Mouse (Mus musculus) left cerebral cortex, adult 2 months (tissue): ENCODE results near the gene Hdac4. TPM values are rescaled to one million over a fixed set of nuclear protein-coding genes. Genes with fewer than 3 reads are reported as not detected.

Source experiments
- DNase-seq, 2 experiments: peaks; one replicate each; pipeline ENCODE4 v3.0.0; 2021 to 2022; ENCODE audit warnings: low spot score in 2 of 2, mixed read lengths in 1 of 2; ENCODE audit errors: extremely low spot score in 1 of 2
- H3K27ac ChIP-seq: fragments of 200-600 bp; 2 replicates; pipeline ENCODE4 v1.8.1; 2022
- H3K4me3 ChIP-seq: fragments of 200-600 bp; 2 replicates; pipeline ENCODE4 v1.8.1; 2022
- CTCF ChIP-seq: fragments of 200-600 bp; IDR thresholded peaks from 2 replicates; pipeline ENCODE4 v1.8.1; 2022; ENCODE audit warnings: antibody characterized with exemption, mild to moderate bottlenecking, moderate library complexity
- intact Hi-C: fragments of 180-260 bp; cut with DNase I; formaldehyde crosslinking; loops from one replicate; pipeline ENCODE4 v1.15.1; 2025
- total RNA-seq, 2 experiments: library from RNA; stranded (reverse); gene quantifications; 2 replicates each; pipeline ENCODE4 v1.2.3; 2021

Gene Hdac4
- total RNA-seq, 2 experiments from 2014 or later = 121 to 123 TPM

DNA sequence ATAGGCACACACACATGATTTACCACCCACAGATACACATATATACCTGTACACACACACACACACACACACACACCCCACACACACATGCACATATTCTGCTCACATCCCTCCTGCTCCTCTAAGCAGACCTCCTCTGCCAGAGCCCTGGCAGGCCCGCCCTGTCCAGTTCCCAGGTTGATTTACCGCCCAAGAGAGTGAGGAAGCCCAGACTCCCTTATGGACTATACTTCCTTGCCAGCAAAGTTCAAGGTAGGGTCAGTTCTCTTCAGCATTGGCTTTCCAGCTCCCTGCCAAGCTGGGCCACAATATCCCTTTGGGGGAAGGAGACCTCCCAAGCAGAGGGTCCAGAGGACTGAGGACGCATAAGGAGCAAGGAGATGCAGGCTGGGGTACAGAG, 280.9 kb downstream of the Hdac4 start:
- no peak for TF ChIP-seq CTCF
- intact Hi-C loops = no loop called here
- no peak for DNase-seq

DNA sequence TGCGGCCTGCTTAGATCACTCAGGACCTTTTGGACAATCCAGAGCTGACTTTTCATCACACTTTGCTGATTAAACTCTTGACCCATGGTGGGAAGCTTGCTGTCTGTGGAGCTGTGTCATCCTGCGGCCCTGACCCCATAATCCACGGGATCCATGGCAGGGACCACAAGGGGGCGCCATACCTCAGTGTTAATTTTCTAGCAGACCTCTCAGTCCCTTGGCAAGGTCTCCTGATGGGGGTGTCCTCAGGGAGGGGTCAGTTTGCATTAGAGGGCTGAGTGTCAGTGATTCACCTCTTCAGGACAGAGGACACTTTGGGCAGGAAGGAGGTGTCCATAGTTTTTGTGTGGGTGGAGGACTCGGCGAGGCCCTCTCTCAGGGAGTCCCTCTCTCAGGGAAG, 281.6 kb downstream of the Hdac4 start:
- no peak overlapping the region for H3K4me3 ChIP-seq
- intact Hi-C loops = loop anchor here (1.0 kb wide), 1 partner anchor 540 kb away; no protein-coding TSS in a partner anchor
- TF ChIP-seq CTCF = peak; percentile 71
- DNase-seq = no peak
- no peak overlapping the region for H3K27ac ChIP-seq

More for the DNA sequence above, 280.9 kb downstream of the Hdac4 start:
- H3K4me3 ChIP-seq = no peak overlapping the region
- H3K27ac ChIP-seq = no peak overlapping the region

DNA sequence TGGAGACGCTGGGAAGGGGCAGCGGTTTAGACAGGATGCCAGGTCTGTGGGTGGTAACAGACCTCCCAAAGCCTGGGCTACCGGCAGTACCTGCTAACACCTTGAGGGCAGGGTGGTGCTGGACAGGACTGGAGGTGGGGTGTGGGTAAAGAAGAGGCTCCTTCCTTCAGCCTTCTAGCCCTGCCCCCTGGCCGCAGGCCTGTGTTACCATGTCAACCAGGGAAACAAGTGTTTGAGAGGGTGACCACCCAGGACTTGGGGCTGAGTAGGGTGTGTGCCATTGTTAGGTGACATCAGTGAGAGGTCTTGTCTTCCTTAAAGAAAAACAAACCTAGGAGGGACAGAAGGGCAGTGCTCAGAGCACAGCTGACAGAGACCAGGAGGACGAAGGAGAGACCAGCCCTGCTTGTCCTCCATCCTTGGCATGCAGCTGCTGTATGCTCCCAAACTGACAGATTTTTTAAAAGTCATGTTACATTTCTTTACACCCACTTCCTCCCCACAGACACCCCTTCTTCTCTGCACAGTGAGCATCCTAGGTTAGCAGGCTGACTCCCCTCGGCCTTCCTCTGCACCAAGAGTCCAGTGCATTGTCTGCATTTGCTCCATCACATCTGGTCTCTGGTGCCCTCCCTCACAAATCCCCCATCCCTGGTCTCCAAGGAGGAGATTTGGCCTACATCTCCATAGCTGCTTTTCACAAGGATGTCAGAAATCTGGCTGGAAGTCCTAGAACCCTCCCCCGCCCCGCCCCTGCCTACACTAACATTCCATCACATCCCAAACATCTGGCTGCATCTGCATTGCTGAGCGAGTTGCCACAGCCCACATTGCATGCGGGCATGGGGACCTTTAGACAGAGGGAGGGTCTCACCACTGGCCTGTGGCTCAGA, 283.0 kb downstream of the Hdac4 start:
- no peak for TF ChIP-seq CTCF
- Histone ChIP-seq H3K27ac (peak overlapping the region; percentile 66), H3K4me3 (no peak overlapping the region)
- no peak for DNase-seq
- intact Hi-C loops = loop anchor here (1.0 kb wide), 1 partner anchor 542 kb away; no protein-coding TSS in a partner anchor

DNA sequence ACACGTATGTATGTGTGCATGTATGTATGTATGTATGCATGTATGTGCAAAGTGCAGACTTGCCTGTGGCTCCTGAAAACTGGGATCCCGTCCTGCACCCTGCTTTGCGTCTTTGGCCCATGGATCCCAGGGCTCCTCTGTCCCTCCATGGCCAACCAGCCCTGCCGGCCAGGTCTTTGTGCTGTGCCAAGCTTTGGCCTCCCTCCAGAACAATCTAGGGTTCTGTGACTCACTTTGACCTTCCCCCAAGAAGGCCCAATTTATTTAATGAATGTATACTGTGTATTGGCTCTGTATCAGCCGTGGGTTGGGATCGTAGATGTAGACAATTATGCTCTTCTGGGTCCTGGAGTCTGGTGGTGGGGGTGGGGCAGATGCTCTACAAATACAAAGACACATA, 290.2 kb downstream of the Hdac4 start:
- intact Hi-C loops = no loop called here
- Histone ChIP-seq H3K4me3 (no peak overlapping the region), H3K27ac (no peak overlapping the region)
- TF ChIP-seq CTCF = no peak
- no peak for DNase-seq

DNA sequence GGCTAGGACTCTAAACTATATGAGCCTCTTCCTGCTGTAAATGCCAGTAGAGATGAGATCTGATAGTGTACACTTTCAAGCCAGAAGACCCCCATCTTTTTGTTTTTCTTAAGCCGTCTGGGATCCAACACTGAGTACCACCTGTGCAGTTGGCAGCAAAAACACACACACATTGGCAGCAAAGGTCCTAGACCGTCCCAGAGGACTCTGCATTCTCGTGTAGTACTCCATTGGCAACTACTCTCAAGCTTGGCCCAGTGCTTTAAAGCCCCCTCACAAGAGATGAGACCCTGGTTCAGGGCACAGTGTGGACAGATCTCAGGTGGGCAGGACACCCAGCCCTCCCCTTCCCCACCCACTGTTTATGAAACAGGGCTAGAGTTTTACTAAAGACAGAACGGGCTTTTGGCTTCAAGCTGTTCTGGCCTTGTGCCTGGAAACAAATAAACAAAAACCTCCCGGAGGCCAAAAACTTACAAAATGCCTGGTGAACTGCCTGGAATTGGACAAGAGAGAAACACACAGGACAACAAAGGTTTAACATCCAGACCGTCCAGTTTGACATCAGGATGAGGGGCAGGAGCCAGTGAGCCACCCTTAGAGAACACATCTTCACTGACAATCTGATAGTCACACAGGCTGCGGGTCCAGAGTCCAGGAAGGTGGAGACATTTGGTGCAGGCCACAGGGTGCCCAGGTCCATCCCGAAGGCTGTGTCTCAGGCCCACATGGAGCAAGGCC, 292.1 kb downstream of the Hdac4 start:
- H3K4me3 ChIP-seq = no peak overlapping the region
- DNase-seq = no peak
- intact Hi-C loops = no loop called here
- TF ChIP-seq CTCF = no peak
- no peak overlapping the region for H3K27ac ChIP-seq

DNA sequence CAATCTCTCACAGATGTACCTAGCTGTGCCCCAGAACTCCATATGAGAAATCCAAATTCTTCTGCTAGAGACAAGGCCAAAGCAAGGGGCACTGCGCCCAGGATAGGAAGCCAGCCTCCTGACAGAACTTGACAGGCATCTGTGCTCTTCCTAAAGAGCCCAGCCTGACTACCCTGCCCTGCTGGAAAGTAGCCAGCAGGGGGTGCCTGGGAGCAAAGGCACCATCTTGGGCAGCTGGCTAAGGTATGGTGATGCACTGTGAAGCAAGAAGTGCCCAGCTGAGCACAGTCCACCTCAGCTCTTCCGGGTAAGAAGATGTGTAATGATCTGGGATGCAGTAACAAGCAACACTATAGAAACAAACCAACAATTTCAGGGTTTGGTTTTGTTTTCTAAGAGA, 298.4 kb downstream of the Hdac4 start:
- no peak overlapping the region for H3K27ac ChIP-seq
- no peak overlapping the region for H3K4me3 ChIP-seq
- intact Hi-C loops = no loop called here
- no peak for DNase-seq
- TF ChIP-seq CTCF = no peak; the same call in none of the 2 replicates

DNA sequence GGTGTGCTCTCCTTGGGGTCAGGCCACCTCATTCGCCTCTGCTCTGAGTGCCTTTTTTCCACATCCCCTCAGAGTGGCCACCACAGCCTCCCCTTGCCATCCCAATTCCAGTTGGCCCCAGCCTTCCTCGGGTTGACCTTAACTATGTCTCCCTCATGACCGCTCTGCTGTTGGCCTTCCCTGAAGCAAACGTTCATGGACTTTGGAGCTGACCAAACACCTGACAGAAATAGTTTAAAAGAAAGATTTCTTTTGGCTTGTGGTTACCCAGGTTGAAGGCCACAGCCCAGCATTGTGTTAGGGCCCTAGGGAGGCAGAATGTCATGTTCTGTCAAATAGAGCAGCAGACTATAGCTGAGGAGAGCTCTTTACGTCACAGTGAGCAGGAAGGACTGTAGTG, 301.2 kb downstream of the Hdac4 start:
- Histone ChIP-seq H3K27ac (no peak overlapping the region), H3K4me3 (no peak overlapping the region)
- DNase-seq = no peak
- intact Hi-C loops = no loop called here
- no peak for TF ChIP-seq CTCF

DNA sequence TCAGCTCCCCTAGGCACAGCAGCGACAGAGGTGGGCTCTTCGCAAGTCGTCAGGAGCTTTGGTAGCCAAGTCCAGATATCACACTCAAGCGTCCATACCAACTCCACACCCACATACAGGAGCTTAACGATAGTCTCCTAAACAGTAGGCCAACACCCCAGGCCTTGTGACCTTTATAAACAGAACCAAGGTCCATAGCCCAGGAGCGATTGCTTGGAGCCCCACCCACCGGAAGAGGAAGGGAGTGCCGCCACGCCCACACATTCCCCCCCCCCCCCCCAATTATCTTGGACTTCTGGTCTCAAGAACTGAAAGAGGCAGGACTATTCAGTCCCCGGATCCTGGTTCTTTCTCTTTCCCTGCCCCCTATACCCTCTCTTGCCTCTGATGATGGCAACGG, 301.9 kb downstream of the Hdac4 start:
- intact Hi-C loops = no loop called here
- DNase-seq = no peak
- Histone ChIP-seq H3K4me3 (no peak overlapping the region), H3K27ac (no peak overlapping the region)
- no peak for TF ChIP-seq CTCF

DNA sequence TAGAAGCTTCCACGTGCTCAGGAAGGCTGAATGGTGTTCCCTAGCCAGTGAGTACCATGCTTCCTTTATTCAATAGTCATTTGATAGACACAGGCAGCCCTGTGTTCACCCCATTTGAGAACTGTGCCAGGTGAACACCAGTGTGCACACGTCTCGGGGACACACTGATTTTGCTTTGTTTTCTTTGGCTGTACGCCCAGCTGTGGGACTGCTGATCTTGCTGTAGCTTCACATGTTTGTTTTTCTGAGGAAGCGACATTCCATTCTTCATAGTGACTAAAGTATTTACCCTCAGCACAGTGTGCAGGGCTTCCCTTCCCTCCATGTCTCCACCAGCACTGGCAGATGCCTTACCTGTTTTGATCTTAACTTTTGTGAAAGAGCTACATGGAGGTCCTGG, 312.4 kb downstream of the Hdac4 start:
- no peak for DNase-seq
- no peak overlapping the region for H3K4me3 ChIP-seq
- no peak for TF ChIP-seq CTCF
- intact Hi-C loops = loop anchor here (5.0 kb wide), 1 partner anchor 504 kb away; no protein-coding TSS in a partner anchor
- no peak overlapping the region for H3K27ac ChIP-seq

DNA sequence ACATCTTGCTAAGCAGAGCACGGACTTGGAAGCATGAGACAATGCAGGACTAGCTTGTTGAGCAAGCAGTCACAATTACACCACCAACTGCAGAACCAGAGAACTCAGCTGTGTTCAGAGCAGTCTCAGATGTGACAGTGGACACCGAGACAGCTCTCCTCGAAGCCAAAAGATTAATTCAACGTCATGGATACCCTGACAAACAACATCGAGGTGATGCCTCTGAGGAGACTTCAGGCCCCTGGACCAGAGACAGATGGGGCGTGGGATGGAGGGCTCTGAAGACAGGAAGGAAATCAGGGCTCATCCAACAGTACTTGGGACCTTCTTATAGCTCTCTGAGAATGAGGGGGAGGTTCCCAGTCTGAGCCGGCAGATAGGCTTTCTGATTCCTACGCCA, 314.6 kb downstream of the Hdac4 start:
- no peak for TF ChIP-seq CTCF
- intact Hi-C loops = loop anchor here (1.0 to 5.0 kb wide), 3 partner anchors 38 to 506 kb away; no protein-coding TSS in a partner anchor
- Histone ChIP-seq H3K4me3 (no peak overlapping the region), H3K27ac (peak overlapping the region; percentile 90)
- DNase-seq = peak in 1 of 2 experiments; percentile 59

DNA sequence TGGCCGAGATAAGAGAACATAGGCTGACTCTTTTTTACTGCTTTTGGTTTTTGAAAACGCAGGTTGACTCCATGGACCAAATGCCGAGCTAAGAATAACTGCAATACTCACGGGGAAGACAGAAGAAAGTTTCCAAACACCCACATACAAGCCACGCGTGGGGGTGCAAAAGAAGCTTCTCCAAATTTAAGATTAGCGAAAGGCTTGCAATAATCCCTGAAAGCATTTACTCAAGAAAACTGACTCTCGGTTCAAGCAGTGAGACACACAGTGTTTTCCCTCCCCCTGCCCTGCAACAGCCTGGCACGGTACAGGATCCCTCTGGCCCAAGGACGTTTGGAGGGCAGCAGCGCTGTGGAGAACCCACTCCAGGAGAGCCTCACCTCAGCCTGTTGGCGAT, 315.3 kb downstream of the Hdac4 start:
- peak overlapping the region; percentile 90 for H3K27ac ChIP-seq
- no peak for TF ChIP-seq CTCF
- intact Hi-C loops = loop anchor here (2.0 to 5.0 kb wide), 2 partner anchors 63 to 507 kb away; no protein-coding TSS in a partner anchor
- DNase-seq = peak; percentile 65 to 72
- no peak overlapping the region for H3K4me3 ChIP-seq
